Mouse (Mus musculus) ES-CJ7 (cell line): ENCODE results near the gene Abhd16a.

Experiments used
- DNase-seq: peaks from one replicate; pipeline ENCODE4 v3.0.0; 2011; ENCODE audit warnings: low read depth, low spot score

Gene Abhd16a

GRCm38 (mm10) chr17:35147922-35148639 is 59.0 kb downstream of the Abhd16a start:
- no peak for DNase-seq

- DNase-seq: no peak
These were observed 63.1 kb downstream of the Abhd16a start for GRCm38 (mm10) chr17:35152121-35152520.
